Mouse (Mus musculus) spleen, adult 2 months (tissue): ENCODE data around the gene Nsg2.

ENCODE experiments used
- CTCF ChIP-seq: fragments of 200-500 bp; IDR thresholded peaks from 2 replicates; pipeline ENCODE4 v1.5.1; 2011; ENCODE audit warnings: mild to moderate bottlenecking, inconsistent platforms; ENCODE audit not compliant: insufficient read depth, insufficient read length, insufficient replicate concordance; ENCODE audit errors: extremely low read depth
- POLR2A ChIP-seq: fragments of 200-500 bp; IDR thresholded peaks from 2 replicates; pipeline ENCODE4 v1.6.1; 2011; ENCODE audit warnings: low read depth, low read length, inconsistent platforms

- TF ChIP-seq CTCF (no peak), POLR2A (no peak)
Measured at GRCm38 (mm10) chr11:32075163-32075562, 74.9 kb downstream of the Nsg2 start.
